Mouse (Mus musculus) MEL (cell line): Measurements from ENCODE around the gene Phf2.

Source experiments
- CTCF ChIP-seq, 3 experiments: IDR thresholded peaks in 2 of 3; conservative IDR thresholded peaks in 1 of 3; 2 replicates each; pipeline ENCODE4 v1.5.1; 2011 to 2012; ENCODE audit warnings: low read length in 3 of 3, low read depth in 2 of 3, mild to moderate bottlenecking in 2 of 3, improper control_type of control experiment in 1 of 3, inconsistent platforms in 1 of 3, mixed read lengths in 1 of 3, moderate library complexity in 1 of 3; ENCODE audit not compliant: control insufficient read depth in 1 of 3, insufficient read depth in 1 of 3, poor library complexity in 1 of 3, severe bottlenecking in 1 of 3
- POLR2A ChIP-seq, 2 experiments: IDR thresholded peaks; 2 replicates each; pipeline ENCODE4 v1.6.1; 2011 to 2012; ENCODE audit warnings: low read length in 2 of 2, mild to moderate bottlenecking in 2 of 2, control low read depth in 1 of 2, improper control_type of control experiment in 1 of 2, low read depth in 1 of 2, moderate library complexity in 1 of 2; ENCODE audit not compliant: control insufficient read depth in 1 of 2, insufficient read depth in 1 of 2, poor library complexity in 1 of 2
- TCF12 ChIP-seq: IDR thresholded peaks from 2 replicates; pipeline ENCODE4 v1.6.1; 2014; ENCODE audit warnings: low read depth, mild to moderate bottlenecking, inconsistent platforms, low read length, improper control_type of control experiment, moderate library complexity
- ZNF384 ChIP-seq: IDR thresholded peaks from 2 replicates; pipeline ENCODE4 v1.6.1; 2012; ENCODE audit warnings: low read depth, mild to moderate bottlenecking, inconsistent platforms, low read length, improper control_type of control experiment

GRCm38 (mm10) chr13:48878534-48878933 is 7.6 kb upstream of the Phf2 start:
- TF ChIP-seq TCF12, result no peak; the same call in none of the 2 replicates
- no peak for TF ChIP-seq CTCF (IDR thresholded peaks at IDR 0.05 in 2 of 3, conservative IDR thresholded peaks at IDR 0.05 in 1 of 3; ENCODE audit: control insufficient read depth in 1 of 3, insufficient read depth in 1 of 3, low read depth in 2 of 3, low read length in 3 of 3, poor library complexity in 1 of 3, severe bottlenecking in 1 of 3)
- no peak for TF ChIP-seq ZNF384
- TF ChIP-seq POLR2A (IDR thresholded peaks at IDR 0.05; ENCODE audit: control insufficient read depth in 1 of 2, insufficient read depth in 1 of 2, low read depth in 1 of 2, low read length in 2 of 2, poor library complexity in 1 of 2), result peak; percentile 97 to 100
